Mouse (Mus musculus) G1E (cell line): ENCODE measurements around the gene Dnase1l3.

Source experiments
- CTCF ChIP-seq: IDR thresholded peaks from 2 replicates; pipeline ENCODE4 v1.5.1; 2012; ENCODE audit warnings: low read depth, low read length, inconsistent platforms, mixed read lengths
- GATA2 ChIP-seq: IDR thresholded peaks from 2 replicates; pipeline ENCODE4 v1.6.1; 2012; ENCODE audit warnings: low read depth, low read length, inconsistent platforms, borderline replicate concordance
- POLR2AphosphoS5 ChIP-seq: IDR thresholded peaks from 2 replicates; pipeline ENCODE4 v1.6.1; 2012; ENCODE audit warnings: low read depth, low read length, inconsistent platforms; ENCODE audit not compliant: insufficient replicate concordance

DNA sequence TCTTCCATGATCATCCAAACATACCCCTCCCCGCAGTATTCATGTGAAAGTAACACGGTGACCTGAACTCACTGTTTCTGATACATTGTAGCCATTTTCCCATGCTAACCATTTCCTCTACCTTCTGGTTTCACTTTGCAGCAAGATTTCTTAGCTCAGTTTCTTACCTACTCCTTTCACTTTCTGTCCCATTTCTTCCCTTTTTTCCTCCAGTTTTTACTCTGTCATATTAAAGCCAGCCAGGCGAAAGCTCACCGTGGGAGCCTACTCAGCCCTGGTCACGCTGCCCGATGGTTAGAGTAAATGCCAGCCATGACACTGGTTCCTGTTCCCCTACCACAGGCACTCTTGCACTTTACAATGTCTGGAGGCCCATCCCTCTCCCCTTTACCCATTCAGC lies 7.5 kb downstream of the Dnase1l3 start:
- no peak for TF ChIP-seq GATA2
- TF ChIP-seq POLR2AphosphoS5, result no peak
- no peak for TF ChIP-seq CTCF
